Mouse (Mus musculus) heart, adult 2 months (tissue): ENCODE results near the gene Elf3.

Source experiments
- CTCF ChIP-seq: fragments of 200-600 bp; IDR thresholded peaks from 2 replicates; pipeline ENCODE4 v1.8.1; 2022; ENCODE audit warnings: antibody characterized with exemption, mild to moderate bottlenecking, moderate library complexity
- POLR2A ChIP-seq: fragments of 200-500 bp; IDR thresholded peaks from 2 replicates; pipeline ENCODE4 v1.6.1; 2011; ENCODE audit warnings: mild to moderate bottlenecking, low read depth, low read length, control low read depth; ENCODE audit not compliant: insufficient read depth

- TF ChIP-seq CTCF (no peak), POLR2A (no peak)
These were observed 14.4 kb downstream of the Elf3 start for GRCm38 (mm10) chr1:135244014-135244413.
